Mouse (Mus musculus) myocyte (in vitro differentiated cells): ENCODE measurements at regions not wholly inside any gene's neighbourhood (a gene's known extent, or its start where the extent isn't known, plus 50 kb on each side); places are given as distances from the start of the nearest gene placed in this dataset.
"Not testable (repeated sequence)": the region's sequence is repeated elsewhere in the genome, so short reads cannot be mapped to it uniquely, and the experiment has no call there.

Source experiments
- H3K27me3 ChIP-seq: one replicate; pipeline ENCODE4 v1.6.1; 2011; ENCODE audit not compliant: control insufficient read depth, insufficient read depth, insufficient read length
- H3K36me3 ChIP-seq: one replicate; pipeline ENCODE4 v1.6.1; 2011; ENCODE audit not compliant: control insufficient read depth, insufficient read depth
- H3K4me2 ChIP-seq: one replicate; pipeline ENCODE4 v1.6.1; 2011; ENCODE audit warnings: low read depth, control low read depth
- H3K4me3 ChIP-seq: one replicate; pipeline ENCODE4 v1.5.1; 2011; ENCODE audit warnings: mild to moderate bottlenecking, control low read depth, moderate library complexity
- H3K79me2 ChIP-seq: one replicate; pipeline ENCODE4 v1.6.1; 2011; ENCODE audit not compliant: control insufficient read depth, insufficient read depth
- H3ac ChIP-seq: one replicate; pipeline ENCODE4 v1.6.1; 2011; ENCODE audit not compliant: control insufficient read depth, insufficient read length
- CEBPB ChIP-seq: IDR thresholded peaks from 2 replicates; pipeline ENCODE4 v1.6.1; 2011; ENCODE audit warnings: mild to moderate bottlenecking, moderate library complexity; ENCODE audit not compliant: poor library complexity, insufficient read depth, severe bottlenecking
- E2F4 ChIP-seq: IDR thresholded peaks from one replicate; pipeline ENCODE4 v1.6.1; 2011; ENCODE audit warnings: mild to moderate bottlenecking, control low read depth, moderate library complexity; ENCODE audit not compliant: insufficient read depth
- MAX ChIP-seq: IDR thresholded peaks from one replicate; pipeline ENCODE4 v1.6.1; 2011; ENCODE audit warnings: low read depth, mild to moderate bottlenecking, control low read depth
- MYOD1 ChIP-seq, 3 experiments: IDR thresholded peaks; one replicate each; pipeline ENCODE4 v1.6.1; 2011; ENCODE audit warnings: control low read depth in 2 of 3, low read depth in 2 of 3, mild to moderate bottlenecking in 2 of 3, moderate library complexity in 1 of 3; ENCODE audit not compliant: insufficient read length in 2 of 3, control insufficient read depth in 1 of 3
- MYOG ChIP-seq, 3 experiments: IDR thresholded peaks; one replicate each; pipeline ENCODE4 v1.6.1; 2011; ENCODE audit warnings: control low read depth in 2 of 3, low read depth in 2 of 3, mild to moderate bottlenecking in 2 of 3; ENCODE audit not compliant: insufficient read length in 2 of 3, control insufficient read depth in 1 of 3, insufficient read depth in 1 of 3
- POLR2A ChIP-seq: IDR thresholded peaks from one replicate; pipeline ENCODE4 v1.6.1; 2011; ENCODE audit warnings: low read depth, mild to moderate bottlenecking, control low read depth, moderate library complexity; ENCODE audit not compliant: insufficient read length
- POLR2AphosphoS2 ChIP-seq: IDR thresholded peaks from one replicate; pipeline ENCODE4 v1.6.1; 2011; ENCODE audit warnings: low read depth, control low read depth; ENCODE audit not compliant: insufficient read length
- REST ChIP-seq: IDR thresholded peaks from one replicate; pipeline ENCODE4 v1.6.1; 2011; ENCODE audit warnings: mild to moderate bottlenecking, control low read depth, moderate library complexity; ENCODE audit not compliant: insufficient read depth, insufficient read length
- SRF ChIP-seq: IDR thresholded peaks from one replicate; pipeline ENCODE4 v1.6.1; 2011; ENCODE audit warnings: low read depth; ENCODE audit not compliant: control insufficient read depth, insufficient read length
- TCF12 ChIP-seq: IDR thresholded peaks from one replicate; pipeline ENCODE4 v1.6.1; 2011; ENCODE audit warnings: mild to moderate bottlenecking, control low read depth; ENCODE audit not compliant: poor library complexity, insufficient read depth, severe bottlenecking
- TCF3 ChIP-seq: IDR thresholded peaks from one replicate; pipeline ENCODE4 v1.6.1; 2011; ENCODE audit warnings: low read depth, control low read depth; ENCODE audit not compliant: insufficient read length
- USF1 ChIP-seq: IDR thresholded peaks from one replicate; pipeline ENCODE4 v1.6.1; 2011; ENCODE audit warnings: low read depth, mild to moderate bottlenecking, control low read depth, moderate library complexity

DNA sequence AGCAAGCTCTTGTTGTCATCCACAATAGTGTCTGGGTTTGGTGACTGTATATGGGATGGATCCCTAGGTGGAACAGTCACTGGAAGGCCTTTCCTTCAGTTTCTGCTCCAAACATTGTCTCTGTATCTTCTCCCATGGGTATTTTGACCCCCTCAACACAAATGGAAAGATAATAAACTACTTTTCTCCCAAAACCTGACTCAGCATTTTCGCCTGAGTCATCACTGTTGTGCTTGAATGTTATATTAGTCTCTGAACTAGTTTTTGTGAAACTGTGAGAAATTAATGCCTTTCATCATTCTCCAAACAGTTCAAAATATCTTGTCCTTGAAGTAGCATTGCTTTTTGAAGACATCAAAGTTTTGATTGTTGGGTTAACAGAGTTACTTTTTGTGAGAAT lies 168.8 kb downstream of the Plppr4 start:
- no peaks in the 10 kb centered on the region for H3K27me3 ChIP-seq
- no peaks in the 10 kb centered on the region for H3K36me3 ChIP-seq
- no peak overlapping the region for H3ac ChIP-seq
- TF ChIP-seq SRF, result no peak
- no peak for TF ChIP-seq REST
- no peak for TF ChIP-seq TCF3
- no peak for TF ChIP-seq TCF12
- TF ChIP-seq MAX, result no peak
- no peak for TF ChIP-seq E2F4
- TF ChIP-seq CEBPB, result no peak
- TF ChIP-seq MYOD1 (IDR thresholded peaks at IDR 0.05; ENCODE audit: control insufficient read depth in 1 of 3, insufficient read length in 2 of 3, low read depth in 2 of 3), result no peak
- no peak for TF ChIP-seq POLR2A
- no peak for TF ChIP-seq POLR2AphosphoS2
- no peak for TF ChIP-seq MYOG (IDR thresholded peaks at IDR 0.05; ENCODE audit: control insufficient read depth in 1 of 3, insufficient read depth in 1 of 3, insufficient read length in 2 of 3, low read depth in 2 of 3)
- TF ChIP-seq USF1, result no peak
- no peak overlapping the region for H3K4me2 ChIP-seq
- H3K79me2 ChIP-seq, result no peaks in the 10 kb centered on the region
- H3K4me3 ChIP-seq, result no peak overlapping the region

DNA sequence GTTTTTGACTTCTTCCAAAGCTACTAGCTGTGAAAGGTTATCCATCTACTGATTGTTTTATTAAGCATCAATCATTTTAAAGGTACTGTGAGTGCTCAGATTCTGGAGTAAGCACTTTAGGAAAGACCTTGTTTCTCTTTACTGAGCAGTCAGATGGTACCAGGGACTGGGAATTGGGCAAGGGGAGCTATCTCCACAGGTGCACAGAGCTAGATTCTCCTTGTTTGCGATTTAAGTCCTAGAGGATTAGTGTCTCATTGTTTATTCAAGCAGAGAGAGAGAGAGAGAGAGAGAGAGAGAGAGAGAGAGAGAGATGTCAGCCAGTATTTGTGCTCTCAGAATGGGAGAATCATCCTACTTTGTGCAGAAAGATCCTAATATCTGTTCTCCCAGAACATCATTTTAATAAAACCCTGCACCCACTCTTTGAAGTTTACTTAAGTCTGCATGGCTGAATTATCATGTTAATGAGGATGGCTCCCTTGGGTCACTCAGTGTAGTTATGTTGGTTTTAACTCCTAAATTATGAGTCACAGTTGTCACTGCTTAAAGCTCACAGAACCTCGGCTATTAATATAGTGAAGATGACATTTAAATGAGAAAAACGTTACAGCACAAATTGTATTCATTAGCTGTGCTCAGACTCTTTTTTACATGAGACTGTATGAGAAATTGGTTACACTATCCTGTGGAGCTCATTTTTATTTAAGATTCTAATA lies 171.7 kb downstream of the Plppr4 start:
- no peak overlapping the region for H3ac ChIP-seq
- no peaks in the 10 kb centered on the region for H3K79me2 ChIP-seq
- H3K27me3 ChIP-seq, result no peaks in the 10 kb centered on the region
- H3K4me2 ChIP-seq, result no peak overlapping the region
- TF ChIP-seq POLR2AphosphoS2, result no peak
- no peak for TF ChIP-seq POLR2A
- H3K4me3 ChIP-seq, result no peak overlapping the region
- no peaks in the 10 kb centered on the region for H3K36me3 ChIP-seq

DNA sequence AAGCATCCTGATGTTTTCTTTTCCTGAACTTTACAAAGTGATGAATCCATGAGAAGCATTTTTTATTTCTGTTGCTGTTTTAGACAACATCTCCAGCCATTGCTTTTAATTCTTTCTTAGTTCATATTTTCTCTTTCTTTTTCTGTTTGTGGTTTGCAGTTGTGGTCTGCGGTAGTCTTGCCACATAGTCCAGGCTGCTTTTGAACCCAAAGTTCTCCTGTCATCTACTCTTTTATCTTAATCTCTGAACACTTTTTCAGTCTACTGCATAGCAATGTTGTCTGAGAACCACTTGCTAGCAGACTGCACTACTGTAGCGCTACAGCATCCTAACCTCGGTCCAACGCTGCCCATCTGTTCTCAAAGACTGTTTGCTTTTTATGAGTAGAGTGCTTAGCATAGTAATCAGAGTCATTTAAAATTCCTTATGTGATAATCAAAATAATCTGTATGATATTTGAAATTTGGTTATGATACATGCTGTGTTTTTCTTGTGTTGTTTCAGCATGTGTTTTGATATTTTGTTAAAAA lies 177.0 kb downstream of the Plppr4 start:
- no peak overlapping the region for H3K4me3 ChIP-seq
- no peaks in the 10 kb centered on the region for H3K36me3 ChIP-seq
- no peak overlapping the region for H3K4me2 ChIP-seq
- H3K79me2 ChIP-seq, result no peaks in the 10 kb centered on the region
- TF ChIP-seq TCF12, result no peak
- no peaks in the 10 kb centered on the region for H3K27me3 ChIP-seq
- no peak overlapping the region for H3ac ChIP-seq

DNA sequence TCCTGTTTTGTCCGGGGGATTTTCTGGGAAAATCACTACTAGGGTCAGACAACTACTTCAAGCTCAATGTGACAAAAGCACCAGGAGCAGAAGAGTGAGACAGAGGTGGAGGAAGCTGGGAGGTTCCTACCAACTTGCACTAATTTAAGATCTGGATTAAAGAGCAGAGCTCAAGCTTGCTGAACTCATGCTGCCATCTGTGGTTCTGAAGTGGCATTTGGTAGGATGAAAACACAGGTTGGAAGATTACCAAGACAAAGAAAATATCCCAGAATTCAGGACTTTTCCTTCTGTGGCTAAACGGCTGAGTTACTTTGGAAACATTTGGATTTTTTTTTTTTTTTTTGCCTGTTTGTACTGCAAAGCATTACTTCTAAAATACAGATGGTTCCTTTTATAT lies 190.9 kb downstream of the Plppr4 start:
- Histone ChIP-seq H3K36me3 (no peaks in the 10 kb centered on the region), H3K4me3 (no peak overlapping the region), H3K27me3 (no peaks in the 10 kb centered on the region), H3K4me2 (no peak overlapping the region), H3K79me2 (no peaks in the 10 kb centered on the region), H3ac (no peak overlapping the region)
- TF ChIP-seq CEBPB (no peak), E2F4 (no peak), POLR2AphosphoS2 (no peak)

DNA sequence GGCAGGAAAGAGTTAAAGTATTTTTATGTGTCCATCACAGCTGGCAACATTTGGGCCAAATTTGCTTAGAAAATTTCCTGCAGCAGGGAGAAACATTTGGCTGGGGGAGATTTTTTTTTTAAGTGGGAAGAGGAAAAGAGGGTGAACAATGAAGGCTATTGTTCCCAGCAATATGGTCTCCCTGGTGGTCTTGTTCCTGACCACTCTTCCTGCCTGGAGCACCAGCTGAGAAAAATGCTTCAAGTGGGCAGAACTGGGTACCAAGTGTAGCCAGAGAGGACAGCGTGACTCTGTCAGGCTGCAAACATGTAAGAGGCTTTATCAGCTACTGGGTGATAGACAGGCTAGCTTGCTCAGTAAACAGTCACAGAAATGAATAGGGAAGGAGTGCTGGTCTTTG lies 194.3 kb upstream of the Palmd start:
- H3K4me3 ChIP-seq, result no peak overlapping the region
- no peaks in the 10 kb centered on the region for H3K27me3 ChIP-seq
- H3K79me2 ChIP-seq, result no peaks in the 10 kb centered on the region
- TF ChIP-seq REST, result no peak
- no peak for TF ChIP-seq MAX
- no peak for TF ChIP-seq SRF
- no peak for TF ChIP-seq POLR2A
- TF ChIP-seq E2F4, result no peak
- TF ChIP-seq MYOD1 (IDR thresholded peaks at IDR 0.05; ENCODE audit: control insufficient read depth in 1 of 3, insufficient read length in 2 of 3, low read depth in 2 of 3), result no peak
- no peak for TF ChIP-seq POLR2AphosphoS2
- TF ChIP-seq CEBPB, result no peak
- H3ac ChIP-seq, result no peak overlapping the region
- H3K36me3 ChIP-seq, result no peaks in the 10 kb centered on the region
- no peak overlapping the region for H3K4me2 ChIP-seq

DNA sequence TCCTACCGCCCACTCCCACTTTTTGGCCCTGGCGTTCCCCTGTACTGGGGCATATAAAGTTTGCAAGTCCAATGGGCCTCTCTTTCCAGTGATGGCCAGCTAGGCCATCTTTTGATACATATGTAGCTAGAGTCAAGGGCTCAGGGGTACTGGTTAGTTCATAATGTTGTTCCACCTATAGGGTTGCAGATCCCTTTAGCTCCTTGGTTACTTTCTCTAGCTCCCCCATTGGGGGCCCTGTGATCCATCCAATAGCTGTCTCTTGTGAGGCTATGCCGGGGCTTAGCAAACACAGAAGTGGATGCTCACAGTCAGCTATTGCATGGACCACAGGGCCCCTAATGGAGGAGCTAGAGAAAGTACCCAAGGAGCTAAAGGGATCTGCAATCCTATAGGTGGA lies 191.9 kb upstream of the Palmd start:
- H3K27me3 ChIP-seq, H3K4me3 ChIP-seq, H3K36me3 ChIP-seq, H3K4me2 ChIP-seq, H3K79me2 ChIP-seq, H3ac ChIP-seq: not testable (repeated sequence)
